Mouse (Mus musculus): ENCODE measurements around the gene Adamts15.

DNA sequence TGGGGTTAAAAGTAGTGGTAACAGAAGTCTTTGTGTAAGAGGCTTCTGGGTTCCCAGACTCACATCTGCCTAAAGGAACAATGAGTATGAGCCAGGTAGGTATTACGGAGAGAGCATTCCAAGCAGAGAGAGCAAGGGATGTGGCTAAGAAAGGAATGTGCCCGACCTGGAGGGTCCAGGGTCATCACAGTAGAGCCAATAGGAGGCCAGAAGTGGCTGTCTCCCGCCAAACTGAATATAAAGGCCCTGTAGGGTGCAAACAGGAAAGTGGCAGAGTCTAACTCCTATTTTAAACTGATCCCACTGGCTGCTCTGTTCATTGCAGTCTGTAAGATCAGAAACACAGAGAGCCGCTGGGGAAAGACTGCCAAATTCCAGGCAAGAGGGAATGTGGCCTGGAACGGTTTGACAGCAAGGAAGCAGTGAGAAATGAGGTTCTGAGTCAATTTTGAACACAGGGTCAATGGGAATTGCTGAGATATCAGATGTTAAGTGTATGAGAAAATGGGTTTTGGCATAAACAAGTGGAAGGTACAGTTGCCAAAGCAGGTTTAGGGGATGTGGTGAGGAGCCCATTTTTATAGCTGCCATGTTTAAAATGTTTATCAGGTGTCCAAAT, 14.5 kb downstream of the Adamts15 start:
- no peak for TF ChIP-seq CTCF (conservative IDR thresholded peaks at IDR 0.05; ENCODE audit: insufficient read depth, insufficient read length, low read depth, low read length)
- TF ChIP-seq POLR2A (IDR thresholded peaks at IDR 0.05; ENCODE audit: low read depth, low read length) = no peak

Data from kidney, adult 2 months (tissue).